Mouse (Mus musculus) brain, adult 10 weeks (tissue): Measurements from ENCODE around the gene Gm26727. TPM values are rescaled to one million over a fixed set of nuclear protein-coding genes. Genes with fewer than 3 reads are reported as not detected.

Experiments used
- polyA plus RNA-seq: library from polyadenylated mRNA; stranded (reverse); fragments of 350-450 nt; fragmentation: Illumina TruSeq; extraction: RNeasy Lipid Tissue Mini Kit (QIAGEN cat#74804); gene quantifications from one replicate; pipeline ENCODE4 v1.2.3, GENCODE M21; 2015; ENCODE audit warnings: low read depth, low replicate concordance

Gm26727 gene
- not detected for polyA plus RNA-seq

GRCm38 (mm10) chr2:67433081-67433480, at the start of gene Gm26727:
Gene Gm26727, minus strand, starts transcription at chr2:67433181.

GRCm38 (mm10) chr2:67445780-67446179, 12.8 kb upstream of the Gm26727 start, which contains the start of gene Xirp2:
Gene Xirp2, plus strand, starts transcription at chr2:67446002.

GRCm38 (mm10) chr2:67413425-67413824, 19.6 kb downstream of the Gm26727 start, which contains the start of gene Gm21830:
Gene Gm21830, plus strand, starts transcription at chr2:67413725.

Other genes starting within 250 kb of the Gm26727 start
- gene Gm21830, start 19.5 kb downstream of the Gm26727 start, polyA plus RNA-seq: not detected
- 0.07 TPM for gene Xirp2, start 12.8 kb upstream of the Gm26727 start, polyA plus RNA-seq
- gene B3galt1, start 132.7 kb upstream of the Gm26727 start, polyA plus RNA-seq: 51.5 TPM